Mouse (Mus musculus) left cerebral cortex, postnatal 4 days (tissue): ENCODE measurements around the gene Gm7168. TPM values are rescaled to one million over a fixed set of nuclear protein-coding genes. Genes with fewer than 3 reads are reported as not detected.
"Not testable (repeated sequence)": the region's sequence is repeated elsewhere in the genome, so short reads cannot be mapped to it uniquely, and the experiment has no call there.

Source experiments
- DNase-seq: peaks from one replicate; pipeline ENCODE4 v3.0.0-alpha.2; 2022
- intact Hi-C: fragments of 180-260 bp; cut with DNase I; formaldehyde crosslinking; loops from one replicate; pipeline ENCODE4 v1.15.1; 2025
- total RNA-seq, 2 experiments: library from RNA; stranded (reverse); gene quantifications; 2 replicates each; pipeline ENCODE4 v1.2.3; 2021

Gene Gm7168
- not detected for total RNA-seq

GRCm38 (mm10) chr17:13948073-13948472 is at the start of gene Gm7168:
TSS of gene Gm7168 (plus strand) at chr17:13948373.
- DNase-seq, intact Hi-C loops: not testable (repeated sequence)

- intact Hi-C loops: no loop called here
- DNase-seq: no peak
Measured at GRCm38 (mm10) chr17:13898838-13899237, 49.3 kb upstream of the Gm7168 start.

- intact Hi-C loops: no loop called here
- no peak for DNase-seq
Measured at GRCm38 (mm10) chr17:13899241-13899640, 48.9 kb upstream of the Gm7168 start.

- intact Hi-C loops: no loop called here
- no peak for DNase-seq
Measured at GRCm38 (mm10) chr17:13903793-13904192, 44.4 kb upstream of the Gm7168 start.

- intact Hi-C loops: no loop called here
- no peak for DNase-seq
Measured at GRCm38 (mm10) chr17:13907082-13907481, 41.1 kb upstream of the Gm7168 start.

- no peak for DNase-seq
- intact Hi-C loops: no loop called here
Measured at GRCm38 (mm10) chr17:13907681-13908080, 40.5 kb upstream of the Gm7168 start.

GRCm38 (mm10) chr17:13913951-13914350 is 34.2 kb upstream of the Gm7168 start:
- intact Hi-C loops: no loop called here
- no peak for DNase-seq

GRCm38 (mm10) chr17:13914531-13914930 is 33.6 kb upstream of the Gm7168 start:
- no peak for DNase-seq
- intact Hi-C loops: no loop called here

- DNase-seq: no peak
- intact Hi-C loops: no loop called here
Measured at GRCm38 (mm10) chr17:13920771-13921170, 27.4 kb upstream of the Gm7168 start.

GRCm38 (mm10) chr17:13923418-13923817 is 24.8 kb upstream of the Gm7168 start:
- DNase-seq: peak; percentile 39
- intact Hi-C loops: no loop called here

GRCm38 (mm10) chr17:13924588-13924987 is 23.6 kb upstream of the Gm7168 start:
- no peak for DNase-seq
- intact Hi-C loops: no loop called here

GRCm38 (mm10) chr17:13925931-13926330 is 22.2 kb upstream of the Gm7168 start:
- intact Hi-C loops: no loop called here
- no peak for DNase-seq

- intact Hi-C loops: no loop called here
Measured at GRCm38 (mm10) chr17:13930421-13930820, 17.8 kb upstream of the Gm7168 start.

GRCm38 (mm10) chr17:13935364-13935763 is 12.8 kb upstream of the Gm7168 start:
- DNase-seq, intact Hi-C loops: not testable (repeated sequence)

More at GRCm38 (mm10) chr17:13930421-13930820, 17.8 kb upstream of the Gm7168 start:
- no peak for DNase-seq

GRCm38 (mm10) chr17:13937787-13938186 is 10.4 kb upstream of the Gm7168 start:
- intact Hi-C loops: no loop called here

GRCm38 (mm10) chr17:13938652-13939051 is 9.5 kb upstream of the Gm7168 start:
- intact Hi-C loops: no loop called here

More at GRCm38 (mm10) chr17:13937787-13938186, 10.4 kb upstream of the Gm7168 start:
- DNase-seq: no peak

GRCm38 (mm10) chr17:13939231-13939630 is 8.9 kb upstream of the Gm7168 start:
- DNase-seq, intact Hi-C loops: not testable (repeated sequence)

More at GRCm38 (mm10) chr17:13938652-13939051, 9.5 kb upstream of the Gm7168 start:
- DNase-seq: no peak

- no peak for DNase-seq
- intact Hi-C loops: no loop called here
Measured at GRCm38 (mm10) chr17:13940487-13940886, 7.7 kb upstream of the Gm7168 start.

GRCm38 (mm10) chr17:13951570-13951969 is 3.4 kb downstream of the Gm7168 start:
- DNase-seq, intact Hi-C loops: not testable (repeated sequence)

GRCm38 (mm10) chr17:13958129-13958528 is 10.0 kb downstream of the Gm7168 start:
- intact Hi-C loops, DNase-seq: not testable (repeated sequence)

GRCm38 (mm10) chr17:13962245-13962644 is 14.1 kb downstream of the Gm7168 start:
- intact Hi-C loops: loop anchor here (5.0 kb wide), 1 partner anchor 85 kb away; no protein-coding TSS in a partner anchor
- DNase-seq: not testable (repeated sequence)

- intact Hi-C loops, DNase-seq: not testable (repeated sequence)
Measured at GRCm38 (mm10) chr17:13965048-13965447, 16.9 kb downstream of the Gm7168 start.

- intact Hi-C loops, DNase-seq: not testable (repeated sequence)
Measured at GRCm38 (mm10) chr17:13969917-13970316, 21.7 kb downstream of the Gm7168 start.
